Mouse (Mus musculus) heart, postnatal 0 days (tissue): ENCODE results near the gene Myo6. TPM values are rescaled to one million over a fixed set of nuclear protein-coding genes. Genes with fewer than 3 reads are reported as not detected.

Source experiments
- ATAC-seq: fragments of 200-750 bp; cut with Nextera tagmentation; 2 replicates; pipeline ENCODE4 v1.8.0; 2017; ENCODE audit warnings: low read depth, moderate number of reproducible peaks, moderate library complexity; ENCODE audit not compliant: insufficient read depth
- DNase-seq: peaks from one replicate; pipeline ENCODE4 v3.0.0-alpha.2; 2016; ENCODE audit warnings: low spot score
- H3K27ac ChIP-seq: fragments of 300-500 bp; sonication (generic); 2 replicates; pipeline ENCODE4 v1.5.1; 2014; ENCODE audit warnings: low read depth, mild to moderate bottlenecking
- H3K27me3 ChIP-seq: fragments of 300-500 bp; sonication (generic); 2 replicates; pipeline ENCODE4 v1.6.1; 2014; ENCODE audit warnings: low read length, mixed read lengths; ENCODE audit not compliant: control insufficient read depth, insufficient read depth
- H3K36me3 ChIP-seq: fragments of 300-500 bp; sonication (generic); replicated peaks from 2 replicates; pipeline ENCODE4 v1.6.1; 2014; ENCODE audit warnings: low read length, mixed read lengths; ENCODE audit not compliant: control insufficient read depth, insufficient read depth
- H3K4me1 ChIP-seq: fragments of 300-500 bp; sonication (generic); 2 replicates; pipeline ENCODE4 v1.6.1; 2014; ENCODE audit warnings: antibody characterized with exemption; ENCODE audit not compliant: control insufficient read depth, insufficient read depth
- H3K4me2 ChIP-seq: fragments of 300-500 bp; sonication (generic); 2 replicates; pipeline ENCODE4 v1.6.1; 2014; ENCODE audit warnings: low read depth, mild to moderate bottlenecking, low read length, moderate library complexity
- H3K4me3 ChIP-seq: fragments of 300-500 bp; sonication (generic); 2 replicates; pipeline ENCODE4 v1.5.1; 2014; ENCODE audit warnings: low read depth, low read length
- H3K9ac ChIP-seq: fragments of 300-500 bp; sonication (generic); replicated peaks from 2 replicates; pipeline ENCODE4 v1.6.1; 2014; ENCODE audit warnings: low read depth, low read length, mixed read lengths
- H3K9me3 ChIP-seq: fragments of 300-500 bp; sonication (generic); replicated peaks from 2 replicates; pipeline ENCODE4 v1.6.1; 2016; ENCODE audit warnings: low read length; ENCODE audit not compliant: control insufficient read depth
- CTCF ChIP-seq: IDR thresholded peaks from 2 replicates; pipeline ENCODE4 v1.5.1; 2016; ENCODE audit warnings: antibody characterized with exemption, control low read depth, low read depth
- EP300 ChIP-seq: IDR thresholded peaks from 2 replicates; pipeline ENCODE4 v1.6.1; 2016; ENCODE audit warnings: antibody characterized with exemption, low read depth
- WGBS: fragments of 180-500 bp; shearing (Covaris S2); extraction: QIAGEN DNeasy Blood & Tissue Kit; methylation state at CpG from one replicate; pipeline ENCODE4 v1.1.7; 2014; 5-methylcytosine and 5-hydroxymethylcytosine counted together
- polyA plus RNA-seq: library from polyadenylated mRNA; unstranded; fragments of >200 nt; fragmentation: Nextera tagmentation; extraction: Ambion mirVana; gene quantifications from 2 replicates; pipeline ENCODE4 v1.2.1, GENCODE M21; 2015
- total RNA-seq: library from RNA; depleted of rRNA; stranded (reverse); fragments of >200 nt; gene quantifications from 2 replicates; pipeline ENCODE4 v1.2.3, GENCODE M21; 2014; ENCODE audit warnings: low replicate concordance

Myo6 gene
- total and polyA plus RNA-seq, 2 experiments from 2014 or later, result 7.1 to 13.2 TPM

- H3K9ac ChIP-seq, result no peak overlapping the region
- TF ChIP-seq EP300 (no peak), CTCF (peak; percentile 48)
These were observed 128.3 kb downstream of the Myo6 start for GRCm38 (mm10) chr9:80293056-80293584.

GRCm38 (mm10) chr9:80296086-80296485 lies 131.3 kb downstream of the Myo6 start:
- no peak for DNase-seq
- Histone ChIP-seq H3K36me3 (peaks cover 38% of the 10 kb centered on the region; the same call in 1 of the 2 replicates), H3K9ac (no peak overlapping the region), H3K4me1 (no peaks in the 10 kb centered on the region), H3K27ac (no peak overlapping the region), H3K4me3 (no peak overlapping the region), H3K27me3 (no peaks in the 10 kb centered on the region), H3K4me2 (no peak overlapping the region), H3K9me3 (no peaks in the 10 kb centered on the region)
- TF ChIP-seq EP300 (no peak), CTCF (no peak)
- no peak for ATAC-seq
- 42% methylated on average over 4 of the region's 4 CpGs for WGBS

More at GRCm38 (mm10) chr9:80293056-80293584, 128.3 kb downstream of the Myo6 start:
- no peaks in the 10 kb centered on the region for H3K4me1 ChIP-seq
- H3K9me3 ChIP-seq, result no peaks in the 10 kb centered on the region
- 58% methylated on average over 2 of the region's 2 CpGs for WGBS
- no peaks in the 10 kb centered on the region for H3K27me3 ChIP-seq
- ATAC-seq, result no peak
- no peak overlapping the region for H3K4me2 ChIP-seq
- no peak overlapping the region for H3K4me3 ChIP-seq
- no peak overlapping the region for H3K27ac ChIP-seq
- DNase-seq, result peak; percentile 29
- peaks cover 47% of the 10 kb centered on the region for H3K36me3 ChIP-seq

GRCm38 (mm10) chr9:80299031-80299430 lies 134.2 kb downstream of the Myo6 start:
- ATAC-seq, result no peak
- Histone ChIP-seq H3K27me3 (no peaks in the 10 kb centered on the region), H3K36me3 (peaks cover 34% of the 10 kb centered on the region; the same call in 1 of the 2 replicates), H3K9me3 (no peaks in the 10 kb centered on the region), H3K4me2 (no peak overlapping the region), H3K4me1 (no peaks in the 10 kb centered on the region), H3K27ac (no peak overlapping the region), H3K4me3 (no peak overlapping the region), H3K9ac (no peak overlapping the region)
- DNase-seq, result no peak
- 91% methylated on average over 9 of the region's 9 CpGs for WGBS
- TF ChIP-seq EP300, result no peak
- no peak for TF ChIP-seq CTCF

GRCm38 (mm10) chr9:80303518-80303917 lies 138.7 kb downstream of the Myo6 start:
- H3K4me1 ChIP-seq, result no peaks in the 10 kb centered on the region
- no peak overlapping the region for H3K4me3 ChIP-seq
- no peaks in the 10 kb centered on the region for H3K9me3 ChIP-seq
- H3K4me2 ChIP-seq, result no peak overlapping the region
- H3K9ac ChIP-seq, result no peak overlapping the region
- H3K27ac ChIP-seq, result no peak overlapping the region
- DNase-seq, result no peak
- no peaks in the 10 kb centered on the region for H3K27me3 ChIP-seq
- 70% methylated on average over 4 of the region's 4 CpGs for WGBS
- peaks cover 36% of the 10 kb centered on the region for H3K36me3 ChIP-seq
- TF ChIP-seq CTCF (peak; percentile 31), EP300 (no peak)
- ATAC-seq, result no peak

- ATAC-seq (no peak), DNase-seq (no peak)
- Histone ChIP-seq H3K27ac (no peak overlapping the region), H3K4me1 (no peaks in the 10 kb centered on the region), H3K4me3 (no peak overlapping the region), H3K9me3 (no peaks in the 10 kb centered on the region), H3K27me3 (no peaks in the 10 kb centered on the region), H3K9ac (no peak overlapping the region), H3K4me2 (no peak overlapping the region), H3K36me3 (peaks cover 14% of the 10 kb centered on the region)
- WGBS, result 88% methylated on average over 4 of the region's 4 CpGs
- TF ChIP-seq CTCF (no peak), EP300 (no peak)
These were observed 141.6 kb downstream of the Myo6 start for GRCm38 (mm10) chr9:80306390-80306789.

- Histone ChIP-seq H3K4me1 (no peaks in the 10 kb centered on the region), H3K27ac (no peak overlapping the region), H3K36me3 (peaks cover 14% of the 10 kb centered on the region), H3K4me3 (no peak overlapping the region), H3K9me3 (no peaks in the 10 kb centered on the region), H3K4me2 (no peak overlapping the region), H3K9ac (no peak overlapping the region), H3K27me3 (no peaks in the 10 kb centered on the region)
- ATAC-seq, result no peak
- no peak for TF ChIP-seq CTCF
- no peak for TF ChIP-seq EP300
- WGBS, result 71% methylated on average over 11 of the region's 11 CpGs
- DNase-seq, result no peak
These were observed 142.0 kb downstream of the Myo6 start for GRCm38 (mm10) chr9:80306853-80307252.
